Mouse (Mus musculus) frontal cortex, adult (tissue): ENCODE data around the gene Lcn2.

Source experiments
- ATAC-seq: cut with Nextera tagmentation; 2 replicates; pipeline ENCODE4 v1.9.2; 2017; ENCODE audit warnings: mild to moderate bottlenecking, moderate library complexity, mixed read lengths; ENCODE audit not compliant: low TSS enrichment

The Lcn2 gene

DNA sequence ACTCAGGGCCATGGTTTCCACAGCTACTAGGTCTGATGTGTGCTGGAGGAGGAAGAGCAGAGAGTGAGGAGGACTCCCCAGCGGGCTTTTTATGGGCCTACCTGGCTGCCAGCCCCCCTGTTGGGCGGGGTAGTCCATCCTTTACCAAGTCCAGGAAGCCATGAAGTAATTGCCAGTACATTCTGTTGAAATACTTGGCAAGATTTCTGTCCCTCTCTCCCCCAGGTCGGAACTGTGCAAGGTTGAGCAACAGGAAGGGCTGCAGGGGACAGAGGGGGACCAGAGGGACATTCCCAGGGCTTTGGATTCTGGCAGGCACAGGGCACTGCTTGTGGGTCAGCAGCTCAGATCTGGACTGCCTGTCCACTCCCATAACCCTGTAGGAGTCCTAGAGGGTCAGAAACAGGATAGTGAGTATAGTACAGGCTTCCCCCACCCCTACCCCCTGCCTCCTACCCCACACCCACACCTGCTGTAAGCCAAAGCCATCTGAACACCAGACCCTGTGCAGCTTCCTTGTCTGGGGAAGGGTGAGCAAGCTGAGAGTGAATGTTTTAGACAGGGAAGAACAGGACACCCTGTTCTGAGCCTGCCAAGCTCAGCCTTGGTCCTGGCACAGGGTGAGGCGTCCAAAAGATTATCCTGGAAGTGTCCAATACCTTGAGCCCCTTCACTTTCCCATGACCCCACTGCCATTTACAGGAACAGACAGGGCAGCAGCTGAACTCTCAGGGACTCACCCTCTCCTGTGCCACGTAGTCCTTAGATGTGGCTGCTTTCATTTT is at the start of gene Lcn2:
Lcn2 (minus strand) TSS at position 547 of the 785 bp plus-strand sequence.
- no peak for ATAC-seq

DNA sequence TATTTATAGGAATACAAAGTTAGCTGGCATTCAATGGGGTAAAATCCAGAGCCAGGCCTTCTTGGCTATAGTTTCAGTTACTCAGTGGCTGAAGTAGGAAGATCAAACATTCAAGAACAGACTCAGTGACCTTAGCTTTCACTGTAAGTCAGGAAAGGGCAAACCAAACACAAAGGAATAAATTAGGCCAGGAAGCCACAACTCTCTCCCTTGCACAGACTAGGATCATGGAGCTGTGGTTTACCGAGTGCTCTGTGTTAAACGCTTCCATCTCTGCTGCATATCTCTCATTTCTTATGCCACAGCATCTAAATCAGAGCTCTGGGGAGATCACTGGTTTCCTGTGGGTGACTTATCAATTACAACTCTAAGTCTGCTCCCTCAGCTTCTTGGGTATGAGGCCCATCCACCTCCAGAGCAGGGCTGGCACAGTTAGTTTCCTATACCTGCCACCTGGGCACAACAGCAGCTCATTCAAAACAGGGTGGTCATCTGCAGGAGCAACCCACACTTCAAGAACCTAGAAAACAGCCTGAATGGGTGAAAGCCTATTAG is 49.6 kb upstream of the Lcn2 start:
- no peak for ATAC-seq

DNA sequence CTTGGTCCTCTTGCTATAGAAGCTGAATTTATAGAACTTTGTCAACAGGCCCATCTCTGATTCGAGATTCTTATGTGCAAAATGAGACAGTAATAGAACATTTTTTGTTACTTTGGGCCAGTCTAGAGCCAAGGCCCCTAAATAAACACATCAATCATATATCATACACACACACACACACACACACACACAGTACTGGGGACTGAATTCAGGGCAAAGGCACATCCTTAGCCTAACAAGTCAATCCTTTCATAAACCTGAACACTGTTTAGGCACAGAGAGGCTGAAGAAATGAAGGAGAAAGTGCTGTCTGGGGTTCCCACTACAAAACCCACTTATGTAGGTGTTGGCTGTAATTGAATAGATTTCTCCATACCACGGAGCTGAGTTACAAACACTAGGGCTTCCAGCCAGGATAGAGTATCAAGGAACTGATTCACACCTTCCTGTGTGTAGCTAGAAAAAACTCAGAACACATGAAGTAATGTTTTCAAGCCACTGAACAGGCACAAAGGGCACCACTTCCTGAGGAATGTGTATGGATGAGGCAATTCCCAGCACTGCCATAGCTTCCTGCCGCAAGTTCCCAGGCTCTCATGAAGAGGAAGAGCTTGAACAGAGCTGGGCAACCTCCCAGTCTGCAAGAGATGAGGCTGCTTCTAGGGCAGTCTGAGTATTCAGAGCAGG is 48.8 kb upstream of the Lcn2 start:
- no peak for ATAC-seq

DNA sequence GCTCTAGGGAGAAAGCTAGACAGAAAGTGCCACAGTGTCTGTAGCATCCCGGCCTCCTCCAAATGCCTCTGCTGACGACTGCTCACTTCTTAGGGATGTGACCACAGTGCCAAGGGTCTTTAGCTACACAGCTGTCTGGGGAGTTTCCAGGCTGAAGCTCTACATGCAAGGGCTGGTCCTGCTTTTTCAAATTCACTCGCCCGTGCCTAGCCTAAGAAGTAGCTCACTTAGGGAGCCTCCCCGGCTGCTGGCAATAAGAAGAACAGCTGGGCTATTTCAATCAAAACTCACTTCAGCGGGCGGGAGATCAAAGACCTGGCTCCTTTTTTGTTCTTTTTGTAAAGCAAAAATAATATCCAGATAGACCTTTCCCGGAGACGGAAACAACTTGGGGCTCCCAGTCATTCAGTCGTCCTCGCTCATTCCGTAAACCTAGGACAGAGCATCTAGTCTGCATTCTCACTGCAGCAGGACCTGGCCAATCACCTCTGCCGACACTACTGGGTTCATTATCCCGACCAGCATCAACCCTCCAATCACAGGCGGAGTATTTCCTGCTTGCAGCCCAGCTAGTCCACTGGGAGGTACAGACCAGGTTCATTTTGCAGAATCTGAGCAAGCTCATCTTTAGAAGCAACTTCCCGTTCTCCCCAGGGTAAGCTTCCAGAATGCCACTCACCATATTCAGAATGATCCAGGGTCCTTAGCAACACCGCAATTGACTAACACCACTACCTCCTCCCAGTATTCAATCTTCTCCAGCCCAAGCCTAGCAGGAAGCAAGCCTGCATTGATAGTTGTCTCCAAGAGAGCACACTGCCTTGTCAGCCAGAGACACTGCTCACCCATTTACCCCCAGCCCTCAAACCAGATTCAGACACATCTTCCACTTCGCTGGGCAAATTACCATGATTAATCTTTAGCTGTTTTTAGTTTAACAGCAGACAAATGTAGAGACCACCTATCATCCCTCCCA is 42.9 kb upstream of the Lcn2 start:
- ATAC-seq = peak; percentile 92

DNA sequence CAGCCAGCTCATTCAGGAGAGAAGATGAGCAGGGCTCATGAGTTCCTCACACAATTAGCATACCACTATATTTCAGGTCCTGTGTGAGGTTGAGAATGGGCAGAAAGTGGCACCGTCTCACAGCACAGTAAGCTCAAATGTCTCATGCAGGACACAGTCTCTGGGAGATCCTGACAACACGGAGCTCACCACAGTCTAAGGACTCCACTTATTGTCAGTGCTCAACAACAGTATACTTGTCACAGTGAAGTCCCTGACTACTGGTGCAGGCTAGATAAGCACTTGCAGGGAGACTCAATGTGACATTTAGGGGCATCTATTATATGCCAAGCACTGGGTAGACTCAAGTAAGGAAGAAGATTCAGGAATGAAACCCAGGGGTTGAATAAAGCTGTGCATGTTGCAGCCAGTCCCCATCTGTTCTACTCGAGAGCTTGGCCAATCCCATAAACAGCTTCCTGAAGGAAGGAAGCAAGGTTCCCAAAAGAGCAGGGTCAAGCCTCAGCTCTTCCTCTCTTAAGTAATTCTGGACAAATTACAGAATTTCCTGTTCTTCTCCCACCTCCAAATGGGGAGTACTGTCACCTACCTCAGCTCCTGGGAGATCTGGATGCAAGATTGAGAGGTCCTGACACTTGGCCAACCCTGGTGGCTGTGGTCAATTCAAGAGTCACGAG is 41.3 kb upstream of the Lcn2 start:
- ATAC-seq = no peak

DNA sequence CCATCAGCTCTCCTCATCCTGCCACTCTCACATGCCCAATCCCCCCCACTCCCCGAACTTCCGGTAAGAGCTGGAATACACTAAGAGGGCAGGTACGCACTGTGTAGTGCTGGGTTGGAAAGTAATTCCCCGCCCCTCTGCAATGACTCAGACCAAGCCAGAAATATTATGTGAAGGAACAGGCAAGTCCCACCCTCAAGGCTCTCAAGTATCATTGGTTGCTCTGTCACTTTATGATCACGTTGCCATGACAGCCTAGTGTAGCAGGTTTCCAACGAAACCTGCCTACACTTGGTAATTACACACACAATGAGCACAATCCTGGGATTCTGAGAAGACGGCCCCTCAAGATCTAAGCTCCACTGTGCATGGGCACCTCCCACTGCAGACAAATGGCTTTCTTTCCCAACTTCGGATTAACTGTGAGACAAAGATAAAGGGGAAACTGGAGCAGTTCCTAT is 40.2 kb upstream of the Lcn2 start:
- peak; percentile 65 for ATAC-seq

DNA sequence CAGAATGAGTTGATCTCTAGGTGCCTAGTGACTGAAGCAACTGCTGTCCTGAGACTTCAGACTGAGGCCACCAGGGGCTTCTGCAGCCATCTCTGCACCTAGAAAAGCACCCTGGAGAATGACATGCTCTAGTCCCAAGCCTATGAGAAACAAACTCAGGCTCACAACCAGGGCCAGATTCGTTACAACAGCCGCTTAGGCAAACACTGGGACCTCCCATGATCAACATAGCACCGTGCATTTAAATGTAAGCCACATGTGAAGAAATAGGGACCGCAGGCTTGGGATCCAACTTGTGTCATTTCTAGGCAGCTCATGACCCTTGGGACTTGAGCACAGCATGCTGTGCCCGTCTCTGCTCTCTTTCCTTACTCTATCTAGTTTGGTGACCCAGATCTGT is 39.7 kb upstream of the Lcn2 start:
- no peak for ATAC-seq

DNA sequence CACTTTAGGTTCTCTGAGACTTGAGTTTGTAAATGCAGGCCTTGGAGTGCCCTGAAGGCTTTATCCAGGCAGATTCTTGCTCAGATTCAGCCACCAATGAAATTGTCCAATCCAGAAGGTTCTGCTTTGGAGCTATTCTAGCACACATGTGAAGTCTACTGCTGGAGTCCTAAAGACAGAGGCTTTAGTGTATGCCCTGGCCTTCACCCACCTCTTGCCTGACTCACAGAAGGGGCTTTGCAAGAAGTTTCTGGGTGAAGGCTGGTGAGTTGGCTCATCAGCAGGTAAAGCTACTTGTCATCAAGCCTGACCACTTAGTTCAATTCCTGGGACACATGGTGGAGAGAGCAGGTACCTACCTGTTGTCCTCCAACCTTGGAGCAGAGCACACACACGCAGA is 38.1 kb upstream of the Lcn2 start:
- no peak for ATAC-seq

DNA sequence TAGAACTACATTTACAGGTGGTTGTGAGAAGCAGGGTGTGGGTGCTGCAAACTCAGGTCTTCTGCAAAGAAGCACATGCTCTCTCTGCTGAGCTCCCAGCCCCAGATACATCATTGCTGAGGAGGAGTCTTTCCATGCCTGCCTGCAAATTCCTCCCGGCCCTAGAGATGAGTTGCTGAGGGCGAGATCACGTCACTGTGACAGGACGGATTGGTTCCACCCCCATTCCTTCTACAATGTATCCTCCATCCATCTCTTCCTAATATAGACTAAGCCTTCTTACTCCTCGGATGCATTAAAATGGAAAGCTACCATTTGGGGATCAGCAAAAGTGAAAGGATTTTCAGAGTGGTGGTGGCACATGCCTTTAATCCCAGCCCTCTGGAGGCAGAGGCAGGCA is 37.5 kb upstream of the Lcn2 start:
- ATAC-seq = peak; percentile 48

DNA sequence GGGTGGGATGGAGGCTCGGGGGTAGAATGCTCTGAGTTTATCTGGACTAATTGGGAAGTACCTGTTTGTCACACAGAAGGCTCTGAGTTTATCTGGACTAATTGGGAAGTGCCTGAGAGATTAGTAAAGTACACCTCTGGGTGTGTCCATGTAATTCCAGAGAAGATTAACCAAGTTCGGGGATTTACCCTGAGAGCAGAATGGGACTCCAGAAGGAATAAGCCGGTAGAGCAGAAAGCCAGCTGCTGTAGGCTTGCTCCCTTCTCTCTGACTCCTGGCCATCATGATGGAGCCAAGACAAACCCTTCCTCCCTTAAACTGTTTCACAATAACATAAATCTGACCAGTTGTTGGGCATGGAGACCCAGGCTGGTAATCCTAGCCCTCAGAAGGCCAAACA is 36.7 kb upstream of the Lcn2 start:
- ATAC-seq = no peak

DNA sequence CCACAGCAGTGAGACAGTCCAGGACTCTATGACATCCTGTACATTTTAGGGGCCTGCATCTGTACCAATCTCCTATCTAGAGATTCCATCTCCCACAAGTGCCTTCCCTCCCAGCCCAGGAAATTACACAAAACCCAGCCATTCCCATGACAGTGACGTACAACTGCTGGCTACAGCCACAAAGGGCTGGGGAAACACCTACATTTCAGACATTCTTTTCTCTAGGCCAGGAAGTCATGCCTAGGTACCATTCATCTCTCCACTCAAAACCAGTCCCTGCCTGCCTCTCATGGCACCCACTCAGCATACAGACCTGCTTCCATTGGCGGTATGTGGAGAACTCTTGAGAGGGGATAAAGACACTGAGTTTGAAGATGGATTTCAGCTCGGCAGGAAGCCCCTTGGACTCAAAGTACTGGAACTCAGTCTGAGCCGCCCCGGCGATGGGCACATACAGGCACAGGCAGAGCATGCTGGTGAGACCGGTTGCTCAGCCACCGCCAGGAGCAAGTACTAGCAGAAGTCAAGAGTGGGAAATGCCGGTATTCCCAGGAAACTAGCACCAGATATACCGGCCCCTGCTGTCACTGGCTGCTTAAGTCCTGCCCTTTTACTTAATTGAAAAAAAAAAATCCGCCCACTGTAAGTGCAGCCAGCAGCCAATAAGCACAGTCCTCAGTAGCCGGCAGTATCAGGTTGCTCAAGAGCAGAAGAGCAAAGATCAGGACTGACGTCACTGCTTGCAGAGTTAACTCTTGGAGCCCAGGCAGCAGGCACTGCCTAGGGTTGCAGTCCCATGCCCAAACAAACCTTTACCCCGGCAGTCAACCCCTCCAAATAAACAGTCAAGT is 35.7 kb upstream of the Lcn2 start:
- ATAC-seq = peak; percentile 17; the same call in 1 of the 2 replicates

DNA sequence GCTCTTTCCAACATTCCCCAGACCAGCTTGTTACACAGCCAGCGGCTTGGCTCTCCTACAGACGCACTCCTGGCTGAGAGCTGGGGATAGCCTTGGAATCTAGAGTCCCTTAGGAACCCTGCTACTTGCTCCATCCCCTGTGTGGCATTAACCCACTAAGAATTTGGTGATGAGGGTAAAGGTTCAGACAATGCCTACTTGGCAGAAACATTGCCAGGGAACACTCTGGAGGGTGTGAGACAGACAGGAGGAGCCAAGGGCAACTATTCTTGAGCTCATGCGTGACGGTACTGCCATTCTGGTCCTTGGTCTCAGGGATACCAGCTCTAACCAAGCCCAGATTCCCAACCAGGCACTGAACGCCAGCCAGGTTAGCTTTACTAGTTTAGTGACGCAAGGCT is 33.8 kb upstream of the Lcn2 start:
- no peak for ATAC-seq

DNA sequence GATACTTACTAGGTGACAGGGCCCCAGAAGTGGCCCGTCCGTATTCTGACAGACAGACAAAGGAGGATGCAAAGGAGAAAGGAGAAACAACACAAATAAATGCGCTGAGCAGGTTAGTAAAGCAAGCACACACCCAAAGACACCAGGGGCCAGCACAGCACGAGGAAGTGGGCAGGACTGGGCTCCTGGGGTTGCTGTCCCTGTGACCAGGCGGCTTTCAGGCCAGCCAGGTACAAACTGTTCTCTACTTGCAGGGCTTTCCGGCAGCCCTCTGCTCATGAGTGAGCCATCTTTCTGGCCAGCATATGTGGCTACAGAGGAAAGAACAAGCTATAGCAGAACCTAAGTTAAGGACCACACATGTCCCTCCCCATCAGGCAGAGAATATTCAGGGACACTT is 32.6 kb upstream of the Lcn2 start:
- no peak for ATAC-seq

DNA sequence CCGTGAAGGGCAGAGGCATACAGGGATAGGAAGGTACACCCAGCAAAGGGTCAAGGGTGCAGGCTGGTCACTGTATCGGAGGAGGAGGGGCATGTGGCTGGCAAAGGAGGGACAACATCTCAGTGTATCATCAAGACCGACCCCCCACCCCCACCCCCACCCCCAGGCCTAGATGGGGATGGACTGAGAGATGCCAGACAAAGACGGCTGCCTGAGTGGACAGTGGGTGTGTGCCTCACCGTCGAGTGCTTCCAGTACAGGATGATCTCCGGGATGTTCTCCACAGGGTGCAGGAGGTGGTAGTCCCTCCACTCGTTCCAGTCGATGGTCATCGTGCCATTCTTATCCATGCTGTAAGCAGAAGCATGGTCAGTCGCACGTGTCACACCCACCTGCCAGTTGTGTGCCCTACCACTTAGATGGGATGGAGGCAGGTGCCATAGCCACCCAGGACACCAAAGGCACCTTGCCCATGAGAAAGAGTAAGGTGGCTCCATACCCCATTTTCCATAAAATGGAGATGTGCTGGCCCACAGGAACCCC is 32.1 kb upstream of the Lcn2 start:
- no peak for ATAC-seq

DNA sequence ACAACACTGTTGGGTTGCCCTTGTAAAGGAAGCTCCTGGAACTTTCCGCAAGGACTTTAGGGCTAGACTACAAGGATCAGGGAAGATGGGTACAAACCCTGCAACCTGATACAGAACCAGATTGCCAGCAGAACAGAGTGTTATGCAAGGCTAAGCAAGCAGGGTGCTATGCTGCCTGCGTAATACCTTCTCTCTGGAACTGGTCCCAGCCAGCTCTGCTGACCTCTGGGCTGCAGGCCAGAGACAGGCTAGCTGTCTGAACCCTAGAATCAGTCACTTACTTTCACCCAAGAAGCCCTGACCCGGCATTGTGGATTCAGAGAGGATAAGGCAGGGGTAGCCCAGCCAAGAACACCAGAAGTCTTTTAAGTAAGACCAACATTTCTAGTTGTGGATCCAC is 31.3 kb upstream of the Lcn2 start:
- ATAC-seq = peak; percentile 39; the same call in 1 of the 2 replicates

DNA sequence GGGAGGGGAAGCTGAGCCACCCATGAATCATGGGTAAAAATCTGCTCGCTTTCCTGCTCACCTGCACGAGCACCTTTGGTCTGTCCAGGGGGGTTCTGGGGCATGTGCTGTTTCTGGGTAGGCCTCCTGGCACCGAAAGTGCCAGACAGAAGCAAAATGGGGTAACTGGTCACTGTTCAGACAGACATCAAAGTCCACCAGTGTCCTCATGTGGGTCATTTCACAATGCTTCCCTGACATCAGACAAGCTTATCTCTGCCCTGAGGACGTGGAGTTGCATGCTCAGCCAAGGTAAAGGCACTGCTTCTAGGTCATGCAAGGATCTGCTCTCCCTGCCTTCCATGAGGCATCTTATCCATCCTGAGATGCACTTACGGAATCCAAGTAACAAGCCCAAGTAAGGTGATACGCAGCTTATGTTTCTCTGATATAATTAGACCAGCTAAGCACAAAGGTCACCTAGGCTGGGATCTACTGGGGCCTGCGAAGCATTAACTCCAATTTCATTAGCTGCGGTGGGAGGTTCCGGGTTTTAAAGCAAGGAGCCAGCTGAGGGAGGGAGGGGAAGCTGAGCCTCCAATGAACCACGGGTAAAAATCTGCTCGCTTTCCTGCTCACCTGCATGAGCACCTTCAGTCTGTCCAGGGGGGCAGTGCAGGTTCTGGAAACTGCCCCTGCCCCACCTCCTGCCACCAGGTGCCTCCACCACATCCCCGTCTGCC is 30.5 kb upstream of the Lcn2 start:
- no peak for ATAC-seq

DNA sequence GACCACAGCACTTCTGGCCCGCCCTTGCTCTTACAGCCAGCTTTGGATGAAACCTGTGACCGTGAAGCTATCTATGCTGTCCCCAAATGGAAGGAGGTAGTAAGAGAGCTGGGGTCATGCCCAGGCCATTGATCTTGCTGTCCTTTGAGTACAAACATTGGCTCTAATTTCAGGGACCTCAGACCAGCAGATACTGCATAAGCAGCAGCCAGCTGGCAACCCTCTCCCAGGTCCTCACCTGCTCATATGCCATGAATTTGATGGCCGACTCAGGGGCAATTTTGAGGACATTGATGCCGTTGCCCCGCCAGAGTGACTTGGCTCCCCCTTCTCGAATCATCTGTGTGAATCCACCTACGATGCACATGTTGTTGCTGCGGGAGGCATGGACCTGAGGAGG is 29.4 kb upstream of the Lcn2 start:
- ATAC-seq = no peak

DNA sequence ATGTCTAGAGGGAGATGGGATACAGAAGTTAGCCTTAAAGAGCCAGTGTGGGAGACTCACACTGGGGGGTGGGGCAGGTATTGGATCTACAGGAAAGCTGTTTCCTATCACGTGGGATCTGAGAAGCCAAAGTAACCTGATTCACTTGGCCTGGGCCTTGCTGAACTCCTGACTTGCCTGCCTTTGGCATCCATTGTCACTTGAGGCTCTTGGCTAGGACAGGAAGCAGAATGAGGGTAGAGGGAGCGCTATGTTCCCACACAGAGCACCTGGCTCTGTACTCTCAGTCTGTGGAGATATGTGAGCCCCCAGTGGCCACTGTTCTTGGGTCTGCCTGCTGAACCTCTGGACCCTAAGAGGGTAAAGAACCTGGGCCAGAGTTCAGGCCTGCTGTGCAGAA is 28.5 kb upstream of the Lcn2 start:
- no peak for ATAC-seq

DNA sequence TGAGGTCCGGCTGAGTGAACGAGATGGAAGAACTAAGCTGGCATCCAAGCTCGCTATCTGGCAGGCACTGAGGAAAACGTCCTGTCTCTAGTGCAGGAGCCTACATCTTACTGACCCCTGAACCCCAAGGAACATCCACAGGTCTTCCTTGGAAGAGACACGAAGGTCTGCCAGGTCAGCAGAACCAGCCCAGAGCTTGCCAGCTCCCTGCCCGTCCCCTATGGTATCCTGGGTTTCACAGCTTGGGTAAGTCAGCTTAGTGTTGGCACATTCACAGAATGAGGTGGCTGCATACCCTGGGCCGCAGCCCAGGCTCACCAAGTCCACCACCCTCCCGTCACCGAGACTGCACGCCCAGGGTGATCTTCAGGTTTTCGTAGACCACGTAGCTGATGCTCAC is 27.7 kb upstream of the Lcn2 start:
- no peak for ATAC-seq
